Mouse (Mus musculus) thymus, adult 2 months (tissue): Measurements from ENCODE around the gene Fsd1.

Source experiments
- CTCF ChIP-seq: fragments of 200-500 bp; IDR thresholded peaks from 2 replicates; pipeline ENCODE4 v1.5.1; 2012; ENCODE audit warnings: mild to moderate bottlenecking, control low read depth, low read length, moderate library complexity, borderline replicate concordance; ENCODE audit not compliant: control insufficient read depth, poor library complexity, insufficient read depth; ENCODE audit errors: extremely low read depth
- POLR2A ChIP-seq: fragments of 200-500 bp; IDR thresholded peaks from 2 replicates; pipeline ENCODE4 v1.6.1; 2012; ENCODE audit warnings: mild to moderate bottlenecking, low read length, control low read depth, moderate library complexity; ENCODE audit not compliant: control insufficient read depth, poor library complexity, insufficient read depth; ENCODE audit errors: extremely low read depth

GRCm38 (mm10) chr17:55969560-55969959 is 16.7 kb upstream of the Fsd1 start:
- TF ChIP-seq CTCF: no peak
- TF ChIP-seq POLR2A: no peak
